Mouse (Mus musculus) megakaryocyte, adult 5-6 weeks (primary cell): ENCODE measurements around the gene Gata3. TPM values are rescaled to one million over a fixed set of nuclear protein-coding genes. Genes with fewer than 3 reads are reported as not detected.

Source experiments
- ATAC-seq: 2 replicates; pipeline ENCODE4 v1.8.0; 2016; ENCODE audit warnings: mild to moderate bottlenecking, inconsistent platforms; ENCODE audit not compliant: poor library complexity, severe bottlenecking
- total RNA-seq, 2 experiments: library from RNA; stranded (forward) in 1 of 2; stranded (reverse) in 1 of 2; fragments of 153-499, 151-499 nt in 1 of 2; fragments of 221-1000, 200-1000 nt in 1 of 2; gene quantifications; 2 replicates each; pipeline versions ENCODE4 v1.2.3 to v1.2.4; 2015 to 2017

Gene Gata3
- total RNA-seq (2015) (0.45 and 0.98 TPM in 2 replicates), total RNA-seq (2017) (0.49 and 1.2 TPM in 2 replicates)

DNA sequence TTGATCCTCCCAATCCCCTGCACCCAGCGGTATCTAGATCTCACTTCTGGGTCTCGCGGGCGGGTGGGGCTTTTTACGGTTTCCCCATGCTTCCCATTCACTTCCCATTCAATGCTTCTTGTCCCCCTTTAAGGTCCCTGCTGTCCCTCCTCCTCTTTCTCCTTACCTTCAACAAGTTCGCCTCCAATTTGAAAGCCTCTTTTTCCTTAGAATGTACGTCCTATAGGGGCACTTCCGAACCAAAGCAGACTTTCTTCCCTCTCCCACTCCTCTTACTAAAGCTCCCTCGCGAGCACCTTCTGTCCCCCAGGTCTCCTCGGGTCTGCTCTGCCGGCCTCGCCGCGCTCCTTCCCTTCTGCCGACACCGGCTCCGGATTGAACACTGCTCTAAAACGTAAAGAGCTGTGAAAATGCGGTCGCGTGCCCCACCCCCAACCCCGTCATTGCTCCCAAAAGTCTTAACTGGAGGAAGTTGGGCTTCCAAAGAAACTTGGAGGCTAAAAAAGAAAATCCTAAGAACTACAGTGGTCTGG lies at the start of gene Gata3:
Gata3 (minus strand) TSS at position 384 of the 533 bp plus-strand sequence.
- 0 out of 2 replicates have a peak, but pooled peaks have one; percentile 25 for ATAC-seq

DNA sequence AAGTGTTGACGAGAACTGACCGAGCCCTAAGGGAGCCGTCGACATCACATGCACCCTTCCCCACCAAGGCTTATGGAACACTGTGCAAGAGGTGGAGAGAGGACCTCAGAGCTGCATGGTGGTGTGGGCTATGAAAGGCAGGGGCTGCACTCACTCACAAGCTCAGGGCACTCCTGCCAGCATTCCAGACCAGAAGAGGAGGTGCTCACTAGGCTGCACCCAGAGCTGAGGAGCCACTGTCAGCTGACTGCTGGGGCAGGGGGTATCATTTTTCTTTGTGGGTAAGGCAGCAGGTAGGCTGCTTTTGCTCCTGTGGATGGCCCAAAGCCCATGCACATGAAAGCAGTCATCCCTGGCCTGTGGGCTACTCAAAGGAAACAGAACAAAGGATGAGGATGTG lies 49.4 kb upstream of the Gata3 start:
- no peak for ATAC-seq

- ATAC-seq: no peak
Observed at GRCm38 (mm10) chr2:9935965-9936364, 46.1 kb upstream of the Gata3 start.

GRCm38 (mm10) chr2:9926905-9927283 lies 37.1 kb upstream of the Gata3 start:
- ATAC-seq: no peak

DNA sequence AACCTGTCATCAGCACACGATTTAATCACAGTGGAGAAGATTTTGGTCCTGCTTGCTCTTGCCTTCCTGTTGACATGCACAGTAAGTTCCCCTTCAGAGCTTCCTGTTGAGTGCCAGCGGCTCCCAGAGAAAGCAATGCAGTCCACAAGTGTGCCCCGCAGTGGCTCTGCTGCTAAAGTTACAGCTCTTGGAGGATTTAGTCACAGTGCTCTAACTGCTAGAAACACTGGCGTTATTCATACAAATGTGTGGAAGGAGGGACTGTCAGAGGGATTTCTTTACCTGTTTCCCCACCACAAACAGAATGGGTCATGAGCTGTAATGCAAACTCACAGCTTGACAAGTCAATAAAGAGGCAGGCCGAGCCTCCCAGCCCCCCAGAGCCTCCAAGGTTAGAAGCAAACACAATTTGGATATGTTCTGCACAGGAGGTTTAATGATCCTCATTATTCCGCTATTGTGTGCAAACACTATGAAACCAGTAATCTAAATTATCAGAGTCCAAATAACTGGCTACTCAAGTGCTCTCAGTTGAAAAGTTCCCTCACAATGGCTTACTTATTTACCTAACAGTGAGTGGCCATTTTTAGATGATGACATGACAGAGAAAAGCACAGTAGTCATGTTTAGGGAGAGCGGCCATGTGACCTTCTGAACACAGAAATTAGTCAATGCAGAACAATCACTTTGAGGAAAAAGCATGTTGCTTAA lies 36.5 kb upstream of the Gata3 start:
- peak; percentile 40; the same call in 1 of the 2 replicates for ATAC-seq

DNA sequence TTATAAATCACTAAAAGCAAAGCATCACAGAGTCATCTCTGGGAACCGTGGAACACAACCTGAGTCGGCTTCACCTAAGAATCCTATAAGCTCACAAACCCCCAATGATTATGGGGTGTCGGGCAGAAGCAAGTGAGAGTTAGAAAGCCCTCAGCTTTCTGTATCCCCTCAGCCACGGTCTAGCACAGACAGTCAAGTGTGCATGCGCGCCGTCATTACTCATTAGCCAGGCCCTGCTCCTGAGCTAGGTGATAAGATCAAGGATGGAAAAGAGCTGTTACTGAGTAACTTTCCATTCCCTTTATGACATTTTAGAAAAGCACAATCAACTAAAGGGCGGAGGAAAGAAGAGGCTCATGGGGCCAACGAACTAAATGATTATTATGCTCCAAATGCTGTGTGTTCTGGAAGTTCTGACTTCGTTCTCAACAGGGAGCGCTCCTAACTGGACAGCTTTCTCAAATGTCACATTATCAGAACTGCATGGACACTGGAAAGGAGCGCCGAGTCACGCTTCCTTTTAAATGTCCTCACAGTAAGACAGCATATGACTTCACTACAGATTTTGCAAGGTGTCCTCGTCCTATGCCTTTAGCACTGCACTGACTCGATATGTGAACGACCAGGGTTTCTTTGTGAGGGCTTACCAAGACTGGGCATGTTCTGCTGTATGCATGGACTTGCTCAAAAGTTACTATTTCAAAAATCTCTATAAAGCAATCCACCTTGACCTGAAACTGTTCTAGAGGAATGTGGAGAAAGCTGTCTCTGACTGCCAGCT lies 29.0 kb upstream of the Gata3 start:
- ATAC-seq: no peak

GRCm38 (mm10) chr2:9917602-9918001 lies 27.8 kb upstream of the Gata3 start:
- ATAC-seq: no peak

DNA sequence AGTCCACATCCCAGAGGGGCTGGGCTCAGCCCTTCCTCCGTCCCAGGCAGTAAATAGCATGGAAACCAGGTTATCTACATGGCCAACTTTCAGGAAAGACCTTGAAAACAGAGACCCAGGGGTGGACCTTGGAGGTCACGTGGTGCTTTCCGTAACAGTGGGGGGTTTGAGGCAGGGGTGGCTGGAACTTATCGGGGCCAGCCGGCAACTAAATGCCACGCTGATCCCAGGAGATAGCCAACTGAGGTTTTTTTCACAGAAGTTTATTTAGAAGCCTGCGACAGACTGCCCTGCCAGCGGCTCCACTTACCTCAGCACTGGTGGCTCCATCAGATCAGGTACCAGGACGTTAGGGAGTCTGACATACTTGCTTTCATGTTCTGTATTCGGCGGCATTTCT lies 16.2 kb upstream of the Gata3 start:
- ATAC-seq: no peak

GRCm38 (mm10) chr2:9903854-9904560 lies 14.2 kb upstream of the Gata3 start:
- no peak for ATAC-seq

DNA sequence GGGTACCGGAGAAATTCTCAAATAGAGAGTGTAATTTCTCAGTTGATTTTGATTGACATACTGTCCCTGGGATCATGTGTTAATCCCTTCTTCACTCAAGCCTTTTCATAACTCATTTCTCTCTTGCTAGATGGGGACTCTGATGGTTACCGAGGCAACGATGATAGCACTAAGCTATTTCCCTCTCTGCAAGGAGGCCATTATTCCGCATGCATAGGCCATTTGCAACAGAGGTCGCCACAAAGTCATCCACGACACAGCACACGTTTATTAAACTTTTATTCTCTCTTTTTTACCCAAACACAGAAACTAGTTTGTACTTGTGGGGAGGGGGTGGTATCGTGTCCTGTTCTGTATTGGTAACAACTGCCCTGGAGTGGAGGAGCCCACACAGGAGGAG lies 8.0 kb upstream of the Gata3 start:
- no peak for ATAC-seq

DNA sequence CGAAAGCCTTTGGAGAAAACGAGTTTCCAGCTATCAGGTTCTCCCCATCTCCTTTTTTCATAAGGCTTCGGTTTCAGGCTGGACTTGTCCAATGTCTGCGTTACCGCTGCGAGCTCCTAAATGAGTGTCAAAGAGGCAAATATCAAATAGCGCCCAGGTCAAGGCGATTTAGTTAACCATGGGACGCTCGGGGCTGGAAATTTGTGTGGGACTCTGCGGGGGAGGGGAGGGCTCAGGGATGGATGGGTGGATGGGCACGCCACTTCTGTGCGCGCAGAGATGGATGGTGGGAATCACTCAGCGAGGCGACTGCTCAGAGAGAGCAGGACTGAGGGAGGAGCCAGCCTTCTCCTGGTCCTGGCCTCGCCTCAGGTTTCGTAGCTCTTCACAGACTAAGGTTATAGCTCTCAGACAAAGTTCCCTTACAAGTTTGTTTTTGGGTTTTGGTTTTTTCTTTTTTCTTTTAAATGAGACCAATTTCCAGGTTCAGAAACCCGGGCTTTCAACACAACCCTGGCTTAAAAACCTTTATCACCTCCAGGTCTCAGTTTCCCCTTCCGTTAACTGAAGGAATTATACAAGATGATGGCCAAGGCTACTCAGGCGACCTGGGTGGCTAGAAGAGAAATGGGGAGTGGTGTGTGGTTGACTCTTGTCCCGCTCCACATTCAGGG lies 6.4 kb upstream of the Gata3 start:
- ATAC-seq: no peak

DNA sequence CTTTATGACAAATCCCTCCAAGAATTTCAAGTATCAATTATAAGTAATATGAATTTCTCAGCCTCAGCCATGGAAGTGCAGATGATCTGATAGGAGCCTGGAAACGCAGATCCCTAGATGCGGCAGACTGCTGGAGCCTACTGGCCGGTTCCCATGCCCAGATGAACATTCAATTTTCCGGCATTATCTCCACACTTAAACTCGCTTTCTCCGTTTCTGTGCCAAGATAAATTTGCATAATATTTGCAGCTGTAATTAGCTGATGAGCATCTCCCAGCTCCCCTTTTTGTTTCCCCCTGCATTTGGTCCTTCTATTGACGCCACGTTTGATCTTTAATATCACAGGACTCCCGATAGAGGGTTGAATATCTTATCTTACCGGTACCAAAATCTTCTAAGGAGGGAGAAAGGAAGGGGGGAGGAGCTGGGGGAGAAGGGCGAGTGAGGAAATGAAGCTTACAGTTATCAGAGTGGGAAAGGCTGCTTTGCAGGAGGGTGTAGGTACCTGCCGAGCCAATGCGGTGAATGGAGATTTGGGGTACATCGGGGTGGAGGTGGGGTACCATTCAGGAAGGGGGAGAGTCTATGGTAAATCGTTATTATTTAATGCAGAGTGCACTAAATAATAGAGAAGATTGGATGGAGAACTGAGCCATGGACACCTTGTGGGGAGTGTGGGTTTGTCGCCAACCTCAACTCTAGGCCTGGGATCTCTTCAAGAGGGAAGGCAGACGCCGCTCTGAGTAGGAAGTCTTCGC lies 5.2 kb upstream of the Gata3 start:
- no peak for ATAC-seq

- no peak for ATAC-seq
Observed at GRCm38 (mm10) chr2:9893272-9893953, 3.6 kb upstream of the Gata3 start.

GRCm38 (mm10) chr2:9892541-9892940 lies 2.7 kb upstream of the Gata3 start:
- ATAC-seq: no peak

GRCm38 (mm10) chr2:9890906-9891305 lies 1.1 kb upstream of the Gata3 start:
- ATAC-seq: no peak

DNA sequence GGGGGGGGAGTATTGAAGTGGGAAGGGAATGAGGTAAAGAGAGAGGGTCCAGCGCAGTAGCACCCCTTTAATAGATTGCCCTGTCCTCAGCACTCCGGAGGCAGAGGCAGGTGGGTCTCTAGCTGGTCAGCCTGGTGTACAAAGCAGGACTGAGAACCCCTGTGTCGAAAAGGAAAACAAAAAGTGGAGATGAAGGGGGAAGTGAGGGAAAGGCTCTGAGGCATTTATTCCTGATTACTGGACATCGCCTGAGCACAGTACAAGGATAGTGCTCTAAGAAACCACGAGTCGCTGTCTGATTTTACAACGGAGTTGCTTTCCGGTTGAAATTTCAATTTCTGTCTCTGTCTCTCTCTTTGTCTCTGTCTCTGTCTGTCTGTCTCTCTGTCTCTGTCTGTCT lies 417 bp upstream of the Gata3 start:
- no peak for ATAC-seq

- ATAC-seq: peak; percentile 53
Observed at GRCm38 (mm10) chr2:9888913-9889650, 752 bp downstream of the Gata3 start, which contains the start of gene 9230102O04Rik. 9230102O04Rik (minus strand) TSS chr2:9889540.

- no peak for ATAC-seq
Observed at GRCm38 (mm10) chr2:9887636-9888035, 2.2 kb downstream of the Gata3 start.
